Mouse (Mus musculus): ENCODE results near the gene Cdhr2. TPM values are rescaled to one million over a fixed set of nuclear protein-coding genes. Genes with fewer than 3 reads are reported as not detected.
A peak's percentile ranks its signal among the peaks of the same experiment; 100 is the strongest.

Cdhr2 gene
- polyA plus RNA-seq, 1 experiment, result not detected

DNA sequence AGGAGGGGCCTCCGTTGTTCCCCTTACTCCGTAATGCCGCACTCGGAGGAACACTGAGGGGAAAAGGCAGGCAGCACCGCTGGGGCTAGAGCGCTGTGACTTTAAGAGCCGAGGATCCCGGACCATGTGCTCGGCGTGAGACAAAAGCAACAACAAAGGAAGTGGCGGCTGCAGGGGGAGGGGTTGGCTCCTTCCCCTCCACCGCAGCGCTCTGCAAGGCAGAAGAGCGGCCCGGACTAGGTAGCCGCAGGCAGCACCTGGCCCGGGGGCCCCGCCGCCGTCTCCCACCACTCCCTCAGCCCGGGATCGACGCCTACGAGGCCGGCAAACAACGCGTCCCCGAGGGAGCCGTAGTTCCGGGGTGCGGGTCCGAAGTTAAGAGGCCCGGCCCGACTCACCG, 14.2 kb upstream of the Cdhr2 start:
- under 1% methylated on average over 35 of the region's 35 CpGs for WGBS
- H3K4me1 ChIP-seq (ENCODE audit: control insufficient read depth, insufficient read depth, low read length), result peaks cover 7% of the 10 kb centered on the region
- TF ChIP-seq CTCF (IDR thresholded peaks at IDR 0.05; ENCODE audit: control insufficient read depth, insufficient read depth, low read length) (no peak), POLR2A (IDR thresholded peaks at IDR 0.05; ENCODE audit: borderline replicate concordance, control insufficient read depth, low read depth, low read length) (peak; percentile 38; the same call in 1 of the 2 replicates)
- H3K27ac ChIP-seq (ENCODE audit: control insufficient read depth, insufficient read depth, low read depth, low read length, poor library complexity), result peak overlapping the region; percentile 97
- peak overlapping the region; percentile 70 for H3K4me3 ChIP-seq (replicated peaks; ENCODE audit: control insufficient read depth, low read depth, low read length)

DNA sequence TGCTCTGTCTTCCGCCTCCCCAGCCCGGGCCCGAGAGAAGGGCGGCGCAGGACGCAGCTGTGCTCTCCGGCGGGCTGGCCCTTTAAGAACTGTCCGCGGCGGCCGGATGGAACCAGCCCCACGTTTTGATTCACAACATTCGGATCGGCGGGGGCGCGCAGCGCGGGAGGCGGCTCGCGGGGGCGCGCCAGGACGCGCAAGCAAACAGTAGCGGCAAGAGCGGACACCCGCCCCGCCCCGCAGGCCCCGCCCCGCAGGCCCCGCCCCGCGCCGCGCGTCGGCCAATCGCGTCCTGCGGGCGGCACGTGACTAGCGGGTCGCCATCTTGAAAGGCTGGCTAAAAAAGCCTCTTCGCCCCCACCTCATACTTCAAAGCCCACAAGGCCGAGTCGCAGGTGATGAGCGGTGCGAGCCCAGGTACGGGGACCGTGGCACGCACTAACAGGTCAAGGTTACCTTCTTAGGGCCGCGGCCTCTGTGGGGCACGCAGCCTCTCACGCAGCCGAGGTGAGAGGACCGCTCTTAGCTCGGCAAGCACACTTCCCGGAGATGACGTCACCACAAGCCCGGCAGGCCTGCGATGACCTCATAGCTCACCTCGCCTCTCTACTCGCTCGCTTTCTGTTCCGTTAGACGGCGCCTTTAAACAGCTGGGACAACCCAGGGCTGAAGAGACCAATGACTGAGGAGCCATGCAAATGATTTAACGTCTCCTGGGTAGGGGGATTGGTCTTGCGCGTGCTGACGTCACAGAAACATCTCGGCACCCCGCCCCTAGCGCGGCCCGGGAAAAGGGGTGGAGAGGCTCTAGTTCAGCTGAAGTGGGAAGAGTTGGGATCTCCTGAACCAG, 13.5 kb upstream of the Cdhr2 start:
- under 1% methylated on average over 82 of the region's 82 CpGs for WGBS
- Histone ChIP-seq H3K4me3 (replicated peaks; ENCODE audit: control insufficient read depth, low read depth, low read length) (peak overlapping the region; percentile 91), H3K4me1 (ENCODE audit: control insufficient read depth, insufficient read depth, low read length) (peaks cover 11% of the 10 kb centered on the region), H3K27ac (ENCODE audit: control insufficient read depth, insufficient read depth, low read depth, low read length, poor library complexity) (peak overlapping the region; percentile 99)
- no peak for TF ChIP-seq CTCF (IDR thresholded peaks at IDR 0.05; ENCODE audit: control insufficient read depth, insufficient read depth, low read length)
- TF ChIP-seq POLR2A (IDR thresholded peaks at IDR 0.05; ENCODE audit: borderline replicate concordance, control insufficient read depth, low read depth, low read length), result no peak; the same call in none of the 2 replicates

DNA sequence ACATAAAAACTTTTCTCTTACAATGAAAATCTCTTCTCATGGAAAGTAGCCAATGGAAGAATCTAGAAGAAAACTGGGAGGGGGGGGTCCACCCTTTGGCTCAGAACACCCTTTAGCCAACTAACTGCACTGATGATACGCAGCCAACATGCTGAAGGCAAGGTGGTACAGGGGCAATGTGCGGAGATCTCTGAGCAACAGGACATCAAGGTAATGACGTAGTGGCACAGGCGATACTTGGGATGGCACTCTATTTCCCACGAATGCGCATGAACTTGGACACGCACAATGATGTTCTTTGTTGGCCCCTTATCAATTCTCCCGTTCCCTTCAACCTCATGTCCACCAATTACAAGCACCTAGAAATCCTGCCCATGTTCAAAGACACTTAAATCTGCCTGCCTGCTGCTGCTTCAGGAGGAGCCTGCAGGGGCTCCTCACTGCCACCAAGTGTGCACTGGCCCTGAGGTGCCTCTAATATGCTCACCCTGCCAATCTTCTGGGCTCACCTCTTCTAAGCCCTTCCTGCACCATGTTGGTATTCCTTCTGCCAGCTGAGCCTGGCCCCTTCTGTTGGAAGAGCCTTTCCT, 11.0 kb upstream of the Cdhr2 start:
- Histone ChIP-seq H3K4me1 (ENCODE audit: control insufficient read depth, insufficient read depth, low read length) (peaks cover 11% of the 10 kb centered on the region), H3K4me3 (replicated peaks; ENCODE audit: control insufficient read depth, low read depth, low read length) (no peak overlapping the region), H3K27ac (ENCODE audit: control insufficient read depth, insufficient read depth, low read depth, low read length, poor library complexity) (no peak overlapping the region)
- TF ChIP-seq CTCF (IDR thresholded peaks at IDR 0.05; ENCODE audit: control insufficient read depth, insufficient read depth, low read length) (no peak), POLR2A (IDR thresholded peaks at IDR 0.05; ENCODE audit: borderline replicate concordance, control insufficient read depth, low read depth, low read length) (no peak)
- 88% methylated on average over 8 of the region's 8 CpGs for WGBS

DNA sequence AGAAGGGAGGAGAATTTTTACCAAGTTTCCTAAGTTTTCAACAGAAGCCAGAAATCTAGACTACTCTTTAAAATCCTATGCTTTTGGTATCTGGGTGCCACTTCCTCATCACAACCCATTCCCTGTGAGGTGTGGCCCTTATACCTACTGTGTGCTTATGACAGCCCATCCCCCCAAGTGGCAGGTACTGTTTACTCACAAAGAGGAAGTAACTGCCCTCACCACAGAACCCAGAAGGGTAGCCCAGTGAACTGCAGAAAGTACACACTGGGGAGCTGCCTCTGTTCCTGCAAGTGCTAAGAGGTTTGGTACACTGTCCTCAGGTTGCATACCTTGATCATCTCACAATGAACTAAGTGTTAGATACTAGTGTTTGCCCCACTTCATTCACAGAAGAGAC, 9.5 kb upstream of the Cdhr2 start:
- TF ChIP-seq POLR2A (IDR thresholded peaks at IDR 0.05; ENCODE audit: borderline replicate concordance, control insufficient read depth, low read depth, low read length), result no peak
- TF ChIP-seq CTCF (IDR thresholded peaks at IDR 0.05; ENCODE audit: control insufficient read depth, insufficient read depth, low read length), result no peak
- peak overlapping the region; percentile 99 for H3K4me3 ChIP-seq (replicated peaks; ENCODE audit: control insufficient read depth, low read depth, low read length)
- H3K27ac ChIP-seq (ENCODE audit: control insufficient read depth, insufficient read depth, low read depth, low read length, poor library complexity), result peak overlapping the region; percentile 100
- H3K4me1 ChIP-seq (ENCODE audit: control insufficient read depth, insufficient read depth, low read length), result peaks cover 8% of the 10 kb centered on the region

DNA sequence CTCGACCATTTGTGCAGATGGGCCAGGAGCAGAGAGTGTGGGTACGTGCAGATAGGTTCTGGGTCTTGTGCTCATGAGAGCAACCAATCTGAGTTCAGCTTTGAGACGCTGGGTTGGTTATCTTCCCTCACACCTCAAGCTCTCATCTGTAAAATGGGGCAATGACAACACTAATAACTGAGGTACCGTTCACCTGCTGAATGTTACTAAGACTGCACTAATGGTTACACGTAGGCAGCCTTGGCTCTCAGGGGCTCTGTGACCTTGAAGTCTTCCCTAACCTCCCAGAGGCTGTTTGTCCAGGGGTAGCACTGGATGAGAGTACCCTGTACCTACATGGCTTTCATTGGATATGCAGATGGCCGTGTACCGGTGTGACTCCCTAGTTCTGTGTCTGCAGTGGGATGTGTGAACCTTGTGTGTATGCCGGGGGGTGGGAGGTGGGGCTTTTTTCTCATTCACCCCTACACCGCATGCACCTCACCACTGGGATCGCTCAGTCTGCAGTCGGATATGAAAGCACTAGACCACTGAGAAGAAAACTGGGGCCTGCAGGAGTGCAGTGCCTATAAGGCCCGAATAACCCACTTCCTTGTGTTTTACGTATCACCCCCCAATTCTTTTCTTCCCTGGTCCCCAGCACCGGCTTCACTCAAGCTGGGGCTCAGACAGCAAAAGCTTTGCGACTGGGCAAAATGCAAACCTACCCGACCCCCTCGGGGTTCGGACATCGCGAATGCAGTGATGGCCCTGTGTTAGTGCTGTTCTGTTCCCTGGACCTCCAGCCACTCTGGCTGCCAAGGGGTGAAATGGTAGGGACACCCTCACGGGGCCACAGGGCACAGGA, 8.3 kb upstream of the Cdhr2 start:
- H3K27ac ChIP-seq (ENCODE audit: control insufficient read depth, insufficient read depth, low read depth, low read length, poor library complexity), result peak overlapping the region; percentile 100
- peaks cover 8% of the 10 kb centered on the region for H3K4me1 ChIP-seq (ENCODE audit: control insufficient read depth, insufficient read depth, low read length)
- TF ChIP-seq CTCF (IDR thresholded peaks at IDR 0.05; ENCODE audit: control insufficient read depth, insufficient read depth, low read length), result no peak
- no peak for TF ChIP-seq POLR2A (IDR thresholded peaks at IDR 0.05; ENCODE audit: borderline replicate concordance, control insufficient read depth, low read depth, low read length)
- H3K4me3 ChIP-seq (replicated peaks; ENCODE audit: control insufficient read depth, low read depth, low read length), result peak overlapping the region; percentile 99
- 6% methylated on average over 21 of the region's 21 CpGs for WGBS

DNA sequence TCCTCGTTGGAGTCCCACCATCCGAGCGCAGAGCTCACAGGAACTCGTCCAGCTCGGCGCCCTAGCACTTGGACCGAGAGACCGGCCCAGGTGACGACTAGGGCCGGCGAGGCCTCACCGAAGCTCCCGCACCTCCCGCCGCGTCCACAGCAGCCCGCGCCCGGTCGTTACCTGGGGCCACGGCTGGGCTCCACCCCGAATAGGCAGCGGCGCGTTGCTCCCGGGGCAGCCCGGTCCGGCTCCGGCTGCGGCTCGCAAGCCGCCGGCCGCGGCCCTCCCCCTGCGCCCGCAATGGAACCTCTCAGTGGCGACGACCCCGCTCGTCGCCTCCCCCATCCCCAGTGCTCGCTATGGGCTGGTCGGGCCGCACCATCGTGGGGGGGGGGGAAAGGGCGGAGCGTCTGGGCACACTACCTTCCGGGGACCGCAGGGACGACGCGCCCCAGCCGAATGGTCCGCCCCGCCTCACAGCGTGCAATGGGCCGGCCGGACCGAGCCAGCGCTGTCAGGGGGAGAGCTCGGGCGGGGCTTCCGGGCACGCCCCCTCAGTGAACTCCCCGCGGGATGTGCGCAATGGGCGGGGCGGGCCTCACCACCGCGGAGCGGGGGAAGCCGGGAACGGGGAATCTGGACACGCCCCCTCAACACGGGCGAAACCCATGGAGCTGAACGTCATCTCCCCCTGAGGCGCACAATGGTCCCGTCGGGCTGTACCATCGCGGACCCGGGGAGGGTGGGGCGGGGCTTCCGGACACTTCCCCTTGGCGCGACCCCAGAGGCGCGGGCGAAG, 7.5 kb upstream of the Cdhr2 start, which contains the start of gene Rnf44:
Rnf44 (minus strand) TSS at position 350 of the 790 bp plus-strand sequence.
- no peak for TF ChIP-seq CTCF (IDR thresholded peaks at IDR 0.05; ENCODE audit: control insufficient read depth, insufficient read depth, low read length)
- TF ChIP-seq POLR2A (IDR thresholded peaks at IDR 0.05; ENCODE audit: borderline replicate concordance, control insufficient read depth, low read depth, low read length), result peak; percentile 69; the same call in 1 of the 2 replicates
- under 1% methylated on average over 86 of the region's 92 CpGs for WGBS
- H3K4me3 ChIP-seq (replicated peaks; ENCODE audit: control insufficient read depth, low read depth, low read length), result peak within 1 kb of the TSS; percentile 99
- peak within 1 kb of the TSS; percentile 100 for H3K27ac ChIP-seq (ENCODE audit: control insufficient read depth, insufficient read depth, low read depth, low read length, poor library complexity)
- peaks cover 8% of the 10 kb centered on the region for H3K4me1 ChIP-seq (ENCODE audit: control insufficient read depth, insufficient read depth, low read length)

DNA sequence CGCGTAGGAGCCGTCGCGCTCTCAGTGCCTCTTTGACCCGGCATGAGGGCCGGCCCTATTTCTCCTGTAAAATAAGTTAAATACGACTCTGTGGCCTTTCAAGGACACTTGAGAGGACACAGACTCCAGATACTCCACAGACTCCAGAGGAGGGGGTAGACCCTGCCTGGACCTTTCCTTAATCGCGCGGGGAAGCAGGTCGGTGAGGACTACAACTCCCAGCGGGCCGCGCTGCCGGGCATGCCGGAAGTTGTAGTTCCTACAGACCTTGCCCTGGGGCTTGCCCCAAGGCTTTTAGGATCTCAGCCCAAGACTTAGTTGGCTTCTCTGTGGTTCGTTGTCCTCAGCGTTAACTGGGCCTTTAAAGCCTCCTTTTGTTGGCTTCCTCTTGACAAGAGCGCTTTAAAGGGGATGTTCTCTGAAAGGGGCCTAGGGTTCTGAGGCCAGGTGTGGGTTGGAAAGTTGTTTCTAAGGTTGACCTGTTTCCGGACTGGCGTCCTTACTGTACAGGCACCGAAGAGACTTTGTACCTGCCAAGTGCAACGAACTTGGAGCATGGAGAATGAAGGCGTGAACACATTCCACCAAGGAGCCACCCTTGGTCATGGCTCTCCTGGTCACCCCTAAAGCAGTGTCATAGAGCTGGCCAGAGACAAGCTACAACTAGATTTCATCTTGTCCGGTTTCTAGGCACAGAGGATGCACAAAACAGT, 6.8 kb upstream of the Cdhr2 start:
- H3K4me1 ChIP-seq (ENCODE audit: control insufficient read depth, insufficient read depth, low read length), result peaks cover 8% of the 10 kb centered on the region

More for the DNA sequence above, 6.8 kb upstream of the Cdhr2 start:
- WGBS, result 14% methylated on average over 26 of the region's 26 CpGs
- Histone ChIP-seq H3K27ac (ENCODE audit: control insufficient read depth, insufficient read depth, low read depth, low read length, poor library complexity) (peak overlapping the region; percentile 100), H3K4me3 (replicated peaks; ENCODE audit: control insufficient read depth, low read depth, low read length) (peak overlapping the region; percentile 95)
- TF ChIP-seq POLR2A (IDR thresholded peaks at IDR 0.05; ENCODE audit: borderline replicate concordance, control insufficient read depth, low read depth, low read length), result peak; percentile 64; the same call in 1 of the 2 replicates
- TF ChIP-seq CTCF (IDR thresholded peaks at IDR 0.05; ENCODE audit: control insufficient read depth, insufficient read depth, low read length), result no peak
